Mouse (Mus musculus): ENCODE data around the gene Igf1r.
"Not testable (repeated sequence)": the region's sequence is repeated elsewhere in the genome, so short reads cannot be mapped to it uniquely, and the experiment has no call there.

Gene Igf1r

GRCm38 (mm10) chr7:68239220-68239827 is 286.7 kb downstream of the Igf1r start:
- no peak for DNase-seq

- no peak for DNase-seq
Observed at GRCm38 (mm10) chr7:68241205-68241604, 288.6 kb downstream of the Igf1r start.

GRCm38 (mm10) chr7:68245681-68246080 is 293.1 kb downstream of the Igf1r start:
- DNase-seq = no peak

- DNase-seq = no peak
Observed at GRCm38 (mm10) chr7:68246249-68246648, 293.6 kb downstream of the Igf1r start.

GRCm38 (mm10) chr7:68250411-68250810 is 297.8 kb downstream of the Igf1r start:
- no peak for DNase-seq

GRCm38 (mm10) chr7:68250902-68251301 is 298.3 kb downstream of the Igf1r start:
- no peak for DNase-seq

- DNase-seq = no peak
Observed at GRCm38 (mm10) chr7:68257767-68258166, 305.1 kb downstream of the Igf1r start.

GRCm38 (mm10) chr7:68258326-68259150 is 305.9 kb downstream of the Igf1r start:
- peak; percentile 21 for DNase-seq

GRCm38 (mm10) chr7:68259523-68260081 is 307.0 kb downstream of the Igf1r start:
- no peak for DNase-seq

GRCm38 (mm10) chr7:68262612-68263200 is 310.1 kb downstream of the Igf1r start:
- DNase-seq = no peak

- no peak for DNase-seq
Observed at GRCm38 (mm10) chr7:68263346-68264027, 310.9 kb downstream of the Igf1r start.

GRCm38 (mm10) chr7:68264028-68264453 is 311.4 kb downstream of the Igf1r start, which contains the start of gene Pgpep1l:
TSS of gene Pgpep1l (minus strand) at chr7:68264233.
- peak; percentile 73 for DNase-seq

GRCm38 (mm10) chr7:68264531-68264930 is 311.9 kb downstream of the Igf1r start:
- peak; percentile 55 for DNase-seq

GRCm38 (mm10) chr7:68265391-68265790 is 312.8 kb downstream of the Igf1r start:
- no peak for DNase-seq

GRCm38 (mm10) chr7:68266691-68267090 is 314.1 kb downstream of the Igf1r start:
- DNase-seq = no peak

- DNase-seq = no peak
Observed at GRCm38 (mm10) chr7:68270551-68270950, 317.9 kb downstream of the Igf1r start.

- no peak for DNase-seq
Observed at GRCm38 (mm10) chr7:68271816-68272215, 319.2 kb downstream of the Igf1r start.

GRCm38 (mm10) chr7:68272607-68273006 is 320.0 kb downstream of the Igf1r start:
- DNase-seq = no peak

- DNase-seq = no peak
Observed at GRCm38 (mm10) chr7:68273515-68273914, 320.9 kb downstream of the Igf1r start, which contains the start of gene Fam169b. TSS of gene Fam169b (plus strand) at chr7:68273839.

GRCm38 (mm10) chr7:68274218-68274617 is 321.6 kb downstream of the Igf1r start:
- no peak for DNase-seq

GRCm38 (mm10) chr7:68274951-68275350 is 322.3 kb downstream of the Igf1r start:
- no peak for DNase-seq

GRCm38 (mm10) chr7:68275445-68275837 is 322.8 kb downstream of the Igf1r start:
- DNase-seq = not testable (repeated sequence)

Measured in lung, postnatal 10 days (tissue).